Mouse (Mus musculus): ENCODE results near the gene Cux1.

GRCm38 (mm10) chr5:136458893-136459499 lies 108.3 kb downstream of the Cux1 start:
- TF ChIP-seq CTCF (IDR thresholded peaks at IDR 0.05; ENCODE audit: control insufficient read depth, insufficient read depth, low read length) = no peak
- no peak for TF ChIP-seq POLR2A (IDR thresholded peaks at IDR 0.05; ENCODE audit: borderline replicate concordance, control insufficient read depth, low read depth, low read length)
